Mouse (Mus musculus): Measurements from ENCODE around the gene Ptger3. TPM values are rescaled to one million over a fixed set of nuclear protein-coding genes. Genes with fewer than 3 reads are reported as not detected.

Gene Ptger3
- polyA plus RNA-seq (2014; fragmentation: Illumina TruSeq; extraction: RNeasy Lipid Tissue Mini Kit (QIAGEN cat#74804); ENCODE audit: low read depth, low replicate concordance): 0.48 TPM

DNA sequence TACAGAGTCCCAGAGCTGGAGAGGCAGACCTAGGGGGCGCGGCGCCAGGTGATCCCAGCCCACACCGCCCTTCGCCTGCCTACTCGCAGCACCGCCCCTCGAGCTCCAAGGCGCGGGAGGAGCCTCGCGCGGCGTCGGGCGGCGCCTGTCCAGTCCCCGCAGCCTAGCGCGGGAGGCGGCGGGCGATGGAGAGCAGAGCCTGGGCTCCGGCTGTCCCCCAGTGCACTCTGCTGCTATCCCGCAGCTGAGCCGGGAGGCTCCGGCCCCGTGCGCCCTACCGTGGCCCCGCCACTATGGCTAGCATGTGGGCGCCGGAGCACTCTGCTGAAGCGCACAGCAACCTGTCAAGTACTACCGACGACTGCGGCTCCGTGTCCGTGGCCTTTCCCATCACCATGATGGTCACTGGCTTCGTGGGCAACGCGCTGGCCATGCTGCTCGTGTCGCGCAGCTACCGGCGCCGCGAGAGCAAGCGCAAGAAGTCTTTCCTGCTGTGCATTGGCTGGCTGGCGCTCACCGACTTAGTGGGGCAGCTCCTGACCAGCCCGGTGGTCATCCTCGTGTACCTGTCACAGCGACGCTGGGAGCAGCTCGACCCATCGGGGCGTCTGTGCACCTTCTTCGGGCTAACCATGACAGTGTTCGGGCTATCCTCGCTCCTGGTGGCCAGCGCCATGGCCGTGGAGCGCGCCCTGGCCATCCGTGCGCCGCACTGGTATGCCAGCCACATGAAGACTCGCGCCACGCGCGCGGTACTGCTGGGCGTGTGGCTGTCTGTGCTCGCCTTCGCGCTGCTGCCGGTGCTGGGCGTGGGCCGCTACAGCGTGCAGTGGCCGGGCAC is at the start of gene Ptger3:
Ptger3 (plus strand) TSS at position 168 of the 841 bp plus-strand sequence.

DNA sequence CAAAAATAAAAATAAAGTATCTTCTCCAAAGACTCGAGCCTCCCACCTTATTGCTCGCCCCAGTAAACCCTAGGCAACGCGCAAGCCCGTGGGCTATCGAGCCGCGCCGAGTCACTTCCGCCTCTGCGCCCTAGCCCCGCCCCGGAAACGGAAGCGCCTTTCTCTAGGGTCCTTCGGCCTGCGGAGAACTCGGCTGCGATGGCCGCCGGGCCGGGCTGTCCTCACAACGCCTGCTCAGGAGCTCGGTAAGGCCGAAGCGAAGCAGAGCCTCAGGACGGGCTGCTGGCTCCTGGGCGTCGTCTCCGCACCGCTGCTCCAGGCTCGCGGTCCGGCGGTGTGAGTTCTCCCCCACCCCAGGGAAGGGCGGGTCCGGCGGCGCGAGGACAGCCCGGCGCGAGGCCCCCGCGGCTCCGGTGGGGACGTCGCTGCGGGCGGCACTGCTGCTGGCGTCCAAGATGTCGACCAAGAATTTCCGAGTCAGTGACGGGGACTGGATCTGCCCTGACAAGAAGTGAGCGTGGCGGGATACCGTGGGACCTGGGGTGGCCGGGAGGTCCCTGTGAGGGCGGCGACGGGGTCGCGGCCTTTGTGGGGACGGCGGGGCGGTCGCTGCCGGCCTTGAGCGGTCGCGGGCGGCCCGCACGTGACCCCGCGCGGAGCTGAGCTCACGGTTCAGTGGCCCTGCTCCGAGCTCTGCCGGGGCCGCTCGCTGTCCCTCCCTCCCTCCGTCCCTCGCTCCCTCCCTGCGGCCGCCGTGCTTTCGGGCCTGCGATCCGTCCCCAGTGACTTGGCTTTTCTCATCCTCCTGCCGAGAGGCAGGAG is 32.5 kb upstream of the Ptger3 start, which contains the start of gene Zranb2:
Zranb2 (plus strand) TSS at position 197 of the 822 bp plus-strand sequence.

Other genes starting within 250 kb of the Ptger3 start
- 88.1 TPM for gene Zranb2, start 32.7 kb upstream of the Ptger3 start, polyA plus RNA-seq (2014; fragmentation: Illumina TruSeq; extraction: RNeasy Lipid Tissue Mini Kit (QIAGEN cat#74804); ENCODE audit: low read depth, low replicate concordance)